8 mouse cellular contexts compared by ENCODE assay signal in the genomic region with DNA sequence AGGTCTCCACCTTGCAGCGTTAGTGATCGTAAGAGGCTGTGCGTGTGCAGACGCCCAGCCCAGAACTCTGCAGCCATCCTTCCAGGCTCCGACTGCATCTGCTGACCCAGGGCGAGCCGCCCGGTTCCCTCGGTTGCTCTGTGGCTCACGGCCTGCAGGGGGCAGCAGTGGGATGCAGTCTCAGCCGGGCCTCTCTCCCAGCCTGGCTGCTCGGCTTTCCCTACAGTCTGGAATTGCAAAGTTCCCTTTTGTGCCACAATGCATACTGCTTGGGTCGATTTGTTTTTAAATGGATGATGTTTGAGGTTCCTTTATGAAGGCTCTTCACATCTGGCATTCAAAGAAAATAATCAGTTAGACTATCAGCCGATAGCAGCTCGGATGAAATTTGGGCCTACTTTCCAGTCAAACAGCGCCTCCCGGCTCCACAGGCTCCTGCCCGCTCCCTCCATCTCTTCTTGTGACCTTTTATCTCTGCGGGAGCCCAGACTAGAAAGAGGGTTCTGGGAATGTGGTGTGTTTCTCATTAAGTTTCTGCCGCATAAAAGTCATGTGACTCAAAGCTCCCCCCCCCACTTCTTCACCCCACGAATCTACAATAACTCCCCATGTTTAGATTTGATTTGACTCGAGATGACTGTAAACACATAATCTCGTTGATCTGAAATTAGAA. TPM values are rescaled to one million over a fixed set of nuclear protein-coding genes. Genes with fewer than 3 reads are reported as not detected.
DNase-seq lines count a peak whose midpoint lies in the region; ATAC-seq lines count a peak whose summit lies in the region.

No protein-coding gene starts in this region.

- H3K9me3 ChIP-seq in intestine, embryonic 14.5 days (ENCODE audit: control insufficient read depth, low read length) = peaks cover 7% of the 10 kb centered on the region

- no peak overlapping the region for H3K27ac ChIP-seq in intestine, embryonic 14.5 days (ENCODE audit: low read depth)

- H3K27me3 ChIP-seq in intestine, embryonic 14.5 days (replicated peaks; ENCODE audit: control insufficient read depth, insufficient read depth, low read length) = no peaks in the 10 kb centered on the region

- peak overlapping the region; percentile 22 for H3K4me2 ChIP-seq in intestine, embryonic 14.5 days (ENCODE audit: low read length)

- no peak overlapping the region for H3K9ac ChIP-seq in intestine, embryonic 14.5 days (ENCODE audit: low read length)

- intact Hi-C loops in left cerebral cortex, postnatal 14 days (cut with DNase I) = loop anchor here (1.0 to 10.0 kb wide), 5 partner anchors 52 to 639 kb away; no protein-coding TSS in a partner anchor

- no peaks in the 10 kb centered on the region for H3K36me3 ChIP-seq in intestine, embryonic 14.5 days (ENCODE audit: control insufficient read depth, insufficient read depth, low read length)

- no peaks in the 10 kb centered on the region; the same call in none of the 2 replicates for H3K4me1 ChIP-seq in intestine, embryonic 14.5 days (replicated peaks; ENCODE audit: control insufficient read depth, insufficient read depth, low read length)

- peak; percentile 87 to 96 for DNase-seq in adrenal gland, adult (ENCODE audit: inconsistent age in 2 of 2, low spot score in 1 of 2)
- DNase-seq in embryo, embryonic 11 days = peak; percentile 91
- peak; percentile 81 for DNase-seq in gastrocnemius, postnatal 25 days
- DNase-seq in intestine, embryonic 14.5 days (ENCODE audit: low spot score) = peak; percentile 97
- DNase-seq in left cerebral cortex, postnatal 14 days (ENCODE audit: low spot score in 2 of 2) = peak; percentile 90 to 91
- peak; percentile 92 for DNase-seq in mesoderm, embryonic 11.5 days (ENCODE audit: low read depth, low spot score)
- peak; percentile 78 to 79 for DNase-seq in right cerebral cortex, postnatal 36 days (ENCODE audit: low spot score in 2 of 2)
- DNase-seq in urinary bladder, postnatal 4 days (ENCODE audit: low spot score in 2 of 2) = peak; percentile 85 to 92

- 7% methylated on average over 23 of the region's 23 CpGs for WGBS in intestine, embryonic 14.5 days

- H3K4me3 ChIP-seq in intestine, embryonic 14.5 days (ENCODE audit: low read depth, low read length) = no peak overlapping the region

- peak; percentile 81 for ATAC-seq in intestine, embryonic 14.5 days (replicated peaks; ENCODE audit: low FRiP score, low TSS enrichment, low read depth)

RNA-seq across cellular contexts. Expression of a gene that starts 31.7 kb away (rescaled TPM):
- total RNA-seq in gastrocnemius, postnatal 25 days (2021) = 100 to 1,000 TPM; 268 to 270 TPM
- 1,190 and 1,204 TPM in 2 replicates for polyA plus RNA-seq in intestine, embryonic 14.5 days (2014; fragmentation: Nextera tagmentation; extraction: Ambion mirVana)
- total RNA-seq in left cerebral cortex, postnatal 14 days (2021) = 100 to 1,000 TPM; 219 to 256 TPM
